ENCODE assay signal across 1 mouse cellular context in genomic region chr1:88213766-88214461, GRCm38 (mm10).
TF ChIP-seq lines count a peak whose summit lies in the region.

No protein-coding gene starts in this region.

TF ChIP-seq in CH12.LX, 34 proteins besides CTCF, POLR2A, EP300 and RAD21:
- TF ChIP-seq SIN3A (IDR thresholded peaks at IDR 0.05; ENCODE audit: low read length) (no peak), NRF1 (IDR thresholded peaks at IDR 0.05; ENCODE audit: low read depth, low read length) (0 out of 2 replicates have a peak, but pooled peaks have one; percentile 6), MEF2A (IDR thresholded peaks at IDR 0.05; ENCODE audit: borderline replicate concordance, low read depth, low read length) (no peak), MXI1 (IDR thresholded peaks at IDR 0.05; ENCODE audit: low read depth, low read length) (no peak), ZNF384 (IDR thresholded peaks at IDR 0.05; ENCODE audit: low read depth, low read length) (no peak), BHLHE40 (IDR thresholded peaks at IDR 0.05; ENCODE audit: low read depth, low read length) (no peak), JUN (IDR thresholded peaks at IDR 0.05; ENCODE audit: insufficient read depth, low read depth, low read length) (no peak), TCF12 (IDR thresholded peaks at IDR 0.05; ENCODE audit: low read depth, low read length) (no peak), CHD2 (IDR thresholded peaks at IDR 0.05; ENCODE audit: low read length) (no peak), ZMIZ1 (IDR thresholded peaks at IDR 0.05; ENCODE audit: low read depth, low read length) (no peak), ZKSCAN1 (IDR thresholded peaks at IDR 0.05; ENCODE audit: borderline replicate concordance, low read depth, low read length) (no peak), ETS1 (conservative IDR thresholded peaks at IDR 0.05; ENCODE audit: low read depth, low read length) (no peak), GABPA (IDR thresholded peaks at IDR 0.05; ENCODE audit: insufficient replicate concordance, low read depth, low read length) (no peak), RCOR1 (conservative IDR thresholded peaks at IDR 0.05; ENCODE audit: low read depth, low read length) (no peak), JUND (conservative IDR thresholded peaks at IDR 0.05; ENCODE audit: low read depth, low read length) (no peak), SMC3 (IDR thresholded peaks at IDR 0.05; ENCODE audit: low read depth, low read length) (no peak), KAT2A (IDR thresholded peaks at IDR 0.05; ENCODE audit: insufficient replicate concordance, low read length) (0 out of 2 replicates have a peak, but pooled peaks have one; percentile 6), CHD1 (IDR thresholded peaks at IDR 0.05; ENCODE audit: low read depth, low read length) (no peak)
